Mouse (Mus musculus): ENCODE data around the gene Pdxp. TPM values are rescaled to one million over a fixed set of nuclear protein-coding genes. Genes with fewer than 3 reads are reported as not detected.

Pdxp gene
- total and polyA plus RNA-seq, 3 experiments: 2.8 to 9.8 (median 5.4) TPM

GRCm38 (mm10) chr15:78908399-78908798 lies 5.3 kb upstream of the Pdxp start:
- dilution Hi-C loops (cut with MboI; ENCODE audit: extremely low pct_ligation_motif_present, extremely low pct_unique_long_range_greater_than_20kb, low sequenced_read_pairs) (no loop called here), in situ Hi-C loops (cut with MboI; ENCODE audit: low pct_ligation_motif_present, low pct_unique_long_range_greater_than_20kb, low sequenced_read_pairs) (loop anchor here (5.0 to 25.0 kb wide), 2 partner anchors 39 to 429 kb away; partner anchors contain the start of genes Maff, Pla2g6 and Triobp)
- H3K9ac ChIP-seq (ENCODE audit: insufficient read depth, low read depth): no peak overlapping the region
- H3K4me2 ChIP-seq (ENCODE audit: insufficient read depth, low read depth, poor library complexity, severe bottlenecking): no peak overlapping the region
- no peaks in the 10 kb centered on the region for H3K27me3 ChIP-seq (replicated peaks)
- no peaks in the 10 kb centered on the region for H3K79me2 ChIP-seq (replicated peaks; ENCODE audit: control insufficient read depth, extremely low read depth, insufficient read depth, poor library complexity, severe bottlenecking)
- TF ChIP-seq IRF4 (IDR thresholded peaks at IDR 0.05; ENCODE audit: low read depth, low read length) (no peak), EP300 (IDR thresholded peaks at IDR 0.05; ENCODE audit: low read length) (no peak)
- H3K4me1 ChIP-seq (ENCODE audit: control insufficient read depth in 1 of 2, insufficient read depth in 2 of 2): peaks cover 2 to 12% of the 10 kb centered on the region in 2 experiments
- peaks cover 1% of the 10 kb centered on the region for H3K9me3 ChIP-seq (replicated peaks; ENCODE audit: low read length)
- H3K36me3 ChIP-seq (replicated peaks in 1 of 2; ENCODE audit: control insufficient read depth in 1 of 2, insufficient read depth in 1 of 2, low read length in 1 of 2): peaks cover 79 to 99% of the 10 kb centered on the region in 2 experiments
- H3K27ac ChIP-seq (ENCODE audit: insufficient read depth, low read depth): no peak overlapping the region
- DNase-seq (ENCODE audit: extremely low read depth): no peak
- no peak overlapping the region for H3K4me3 ChIP-seq (replicated peaks in 1 of 3; ENCODE audit: low read depth in 2 of 3, low read length in 2 of 3, poor library complexity in 1 of 3)

GRCm38 (mm10) chr15:78908982-78909381 lies 4.7 kb upstream of the Pdxp start:
- H3K79me2 ChIP-seq (replicated peaks; ENCODE audit: control insufficient read depth, extremely low read depth, insufficient read depth, poor library complexity, severe bottlenecking): no peaks in the 10 kb centered on the region
- peaks cover 0 to 7% of the 10 kb centered on the region in 2 experiments; a peak in 2 of 4 replicates for H3K4me1 ChIP-seq (ENCODE audit: control insufficient read depth in 1 of 2, insufficient read depth in 2 of 2)
- dilution Hi-C loops (cut with MboI; ENCODE audit: extremely low pct_ligation_motif_present, extremely low pct_unique_long_range_greater_than_20kb, low sequenced_read_pairs) (no loop called here), in situ Hi-C loops (cut with MboI; ENCODE audit: low pct_ligation_motif_present, low pct_unique_long_range_greater_than_20kb, low sequenced_read_pairs) (loop anchor here (5.0 to 25.0 kb wide), 2 partner anchors 38 to 428 kb away; partner anchors contain the start of genes Maff, Pla2g6 and Triobp)
- no peak overlapping the region for H3K4me3 ChIP-seq (replicated peaks in 1 of 3; ENCODE audit: low read depth in 2 of 3, low read length in 2 of 3, poor library complexity in 1 of 3)
- H3K27me3 ChIP-seq (replicated peaks): no peaks in the 10 kb centered on the region
- no peak overlapping the region for H3K9ac ChIP-seq (ENCODE audit: insufficient read depth, low read depth)
- H3K4me2 ChIP-seq (ENCODE audit: insufficient read depth, low read depth, poor library complexity, severe bottlenecking): no peak overlapping the region
- no peak overlapping the region for H3K27ac ChIP-seq (ENCODE audit: insufficient read depth, low read depth)
- TF ChIP-seq TCF12 (IDR thresholded peaks at IDR 0.05; ENCODE audit: low read depth, low read length) (no peak), GABPA (IDR thresholded peaks at IDR 0.05; ENCODE audit: insufficient replicate concordance, low read depth, low read length) (no peak), RCOR1 (conservative IDR thresholded peaks at IDR 0.05; ENCODE audit: low read depth, low read length) (no peak), BHLHE40 (IDR thresholded peaks at IDR 0.05; ENCODE audit: low read depth, low read length) (no peak), EP300 (IDR thresholded peaks at IDR 0.05; ENCODE audit: low read length) (no peak), ZNF384 (IDR thresholded peaks at IDR 0.05; ENCODE audit: low read depth, low read length) (no peak), MAZ (IDR thresholded peaks at IDR 0.05; ENCODE audit: low read depth, low read length) (no peak), MXI1 (IDR thresholded peaks at IDR 0.05; ENCODE audit: low read depth, low read length) (no peak), ZKSCAN1 (IDR thresholded peaks at IDR 0.05; ENCODE audit: borderline replicate concordance, low read depth, low read length) (no peak), KAT2A (IDR thresholded peaks at IDR 0.05; ENCODE audit: insufficient replicate concordance, low read length) (no peak), CHD2 (IDR thresholded peaks at IDR 0.05; ENCODE audit: low read length) (no peak), TBP (conservative IDR thresholded peaks at IDR 0.05; ENCODE audit: low read depth, low read length) (no peak), POLR2AphosphoS2 (IDR thresholded peaks at IDR 0.05; ENCODE audit: low read depth, low read length) (no peak), MAFK (IDR thresholded peaks at IDR 0.05; ENCODE audit: insufficient replicate concordance, low read length) (no peak), ETS1 (conservative IDR thresholded peaks at IDR 0.05; ENCODE audit: low read depth, low read length) (no peak), MEF2A (IDR thresholded peaks at IDR 0.05; ENCODE audit: borderline replicate concordance, low read depth, low read length) (no peak), ZMIZ1 (IDR thresholded peaks at IDR 0.05; ENCODE audit: low read depth, low read length) (no peak), NRF1 (IDR thresholded peaks at IDR 0.05; ENCODE audit: low read depth, low read length) (no peak), HCFC1 (IDR thresholded peaks at IDR 0.05; ENCODE audit: low read depth, low read length) (no peak)
- H3K9me3 ChIP-seq (replicated peaks; ENCODE audit: low read length): peaks cover 7% of the 10 kb centered on the region
- H3K36me3 ChIP-seq (replicated peaks in 1 of 2; ENCODE audit: control insufficient read depth in 1 of 2, insufficient read depth in 1 of 2, low read length in 1 of 2): peaks cover 76 to 99% of the 10 kb centered on the region in 2 experiments
- no peak for DNase-seq (ENCODE audit: extremely low read depth)
